Mouse (Mus musculus) olfactory bulb, adult 2 months (tissue): ENCODE measurements around the gene Eva1c.
"Not testable (repeated sequence)": the region's sequence is repeated elsewhere in the genome, so short reads cannot be mapped to it uniquely, and the experiment has no call there.

Experiments used
- CTCF ChIP-seq: fragments of 200-500 bp; IDR thresholded peaks from 2 replicates; pipeline ENCODE4 v1.5.1; 2012; ENCODE audit warnings: low read depth, mild to moderate bottlenecking, low read length, moderate library complexity; ENCODE audit not compliant: insufficient read depth
- POLR2A ChIP-seq: fragments of 200-500 bp; IDR thresholded peaks from 2 replicates; pipeline ENCODE4 v1.6.1; 2012; ENCODE audit warnings: mild to moderate bottlenecking, low read depth, low read length, moderate library complexity; ENCODE audit not compliant: insufficient read depth

DNA sequence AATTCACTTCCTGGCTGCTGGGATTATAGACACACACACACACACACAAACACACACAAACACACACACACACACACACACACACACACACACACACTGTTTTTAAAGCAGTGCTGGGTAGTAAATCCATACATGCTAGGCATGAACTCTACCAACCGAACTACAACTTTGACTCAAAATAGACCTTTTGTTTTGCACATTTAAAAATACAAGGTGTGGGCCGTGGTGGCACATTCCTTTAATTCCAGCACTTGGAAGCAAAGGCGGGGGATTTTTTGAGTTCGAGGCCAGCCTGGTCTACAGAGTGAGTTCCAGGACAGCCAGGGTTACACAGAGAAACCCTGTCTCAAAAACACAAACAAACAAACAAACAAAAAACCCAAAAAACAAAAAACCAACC is 2.5 kb upstream of the Eva1c start:
- TF ChIP-seq POLR2A, CTCF: not testable (repeated sequence)
